In genomic region chr5:88907615-88908014, GRCm38 (mm10) we compare ENCODE assay signal across 23 mouse cellular contexts. TPM values are rescaled to one million over a fixed set of nuclear protein-coding genes. Genes with fewer than 3 reads are reported as not detected.
A peak's percentile ranks its signal among the peaks of the same experiment; 100 is the strongest.
DNase-seq lines count a peak whose midpoint lies in the region; ATAC-seq and TF ChIP-seq lines count a peak whose summit lies in the region.
"Had no signal": no experiment of that assay in that cellular context is flagged by ENCODE, and none has a peak within 500 bp of the region (broad histone marks: within the 10 kb centered on the region; RNA-seq: fewer than 3 reads in every experiment).

No protein-coding gene starts in this region.

- H3K4me3 ChIP-seq in hindbrain, postnatal 0 days (ENCODE audit: low read length) = no peak overlapping the region
- no peak overlapping the region for H3K4me3 ChIP-seq in hindbrain, embryonic 11.5 days (ENCODE audit: low read depth, low read length)
- H3K4me3 ChIP-seq in liver, embryonic 14.5 days (ENCODE audit: insufficient read depth in 1 of 2, low read depth in 2 of 2, low read length in 2 of 2) = no peak overlapping the region
- no peak overlapping the region for H3K4me3 ChIP-seq in liver, embryonic 12.5 days
- no peak overlapping the region for H3K4me3 ChIP-seq in E14TG2a.4 (replicated peaks; ENCODE audit: low read length)
- H3K4me3 ChIP-seq: embryonic facial prominence, embryonic 10.5 days; forebrain, embryonic 12.5 days; lung, embryonic 15.5 days; midbrain, embryonic 12.5 days; neural tube, embryonic 13.5 days had no signal

- H3K27me3 ChIP-seq in hindbrain, postnatal 0 days (ENCODE audit: insufficient read depth, low read length) = no peaks in the 10 kb centered on the region
- H3K27me3 ChIP-seq in hindbrain, embryonic 11.5 days (ENCODE audit: control insufficient read depth, insufficient read depth, low read length) = no peaks in the 10 kb centered on the region
- no peaks in the 10 kb centered on the region for H3K27me3 ChIP-seq in liver, embryonic 14.5 days (ENCODE audit: control insufficient read depth, insufficient read depth, low read length)
- no peaks in the 10 kb centered on the region for H3K27me3 ChIP-seq in liver, embryonic 12.5 days (replicated peaks)
- no peaks in the 10 kb centered on the region for H3K27me3 ChIP-seq in E14TG2a.4 (ENCODE audit: insufficient read depth, low read length)
- H3K27me3 ChIP-seq: forebrain, embryonic 12.5 days; lung, embryonic 15.5 days; midbrain, embryonic 12.5 days; neural tube, embryonic 13.5 days had no signal

- H3K9ac ChIP-seq in hindbrain, postnatal 0 days (replicated peaks; ENCODE audit: low read length) = no peak overlapping the region
- no peak overlapping the region for H3K9ac ChIP-seq in hindbrain, embryonic 11.5 days (ENCODE audit: low read depth, low read length)
- no peak overlapping the region for H3K9ac ChIP-seq in liver, embryonic 14.5 days (replicated peaks)
- H3K9ac ChIP-seq in liver, embryonic 12.5 days = no peak overlapping the region
- H3K9ac ChIP-seq: forebrain, embryonic 12.5 days; lung, embryonic 15.5 days; midbrain, embryonic 12.5 days; neural tube, embryonic 13.5 days had no signal

- 92% methylated on average over 3 of the region's 3 CpGs for WGBS in hindbrain, postnatal 0 days
- 96% methylated on average over 3 of the region's 3 CpGs for WGBS in hindbrain, embryonic 11.5 days
- WGBS in liver, embryonic 14.5 days (ENCODE audit: insufficient replicate concordance) = 74% methylated on average over 3 of the region's 3 CpGs
- 78% methylated on average over 3 of the region's 3 CpGs for WGBS in liver, embryonic 12.5 days (ENCODE audit: insufficient replicate concordance)

- no peak overlapping the region for H3K27ac ChIP-seq in hindbrain, postnatal 0 days
- no peak overlapping the region for H3K27ac ChIP-seq in hindbrain, embryonic 11.5 days (ENCODE audit: low read depth, low read length)
- H3K27ac ChIP-seq in liver, embryonic 14.5 days = no peak overlapping the region
- H3K27ac ChIP-seq in liver, embryonic 12.5 days = no peak overlapping the region
- H3K27ac ChIP-seq: embryonic facial prominence, embryonic 10.5 days; forebrain, embryonic 12.5 days; lung, embryonic 15.5 days; macrophage; midbrain, embryonic 12.5 days; neural tube, embryonic 13.5 days had no signal

- no peaks in the 10 kb centered on the region for H3K4me1 ChIP-seq in hindbrain, postnatal 0 days (ENCODE audit: insufficient read depth, low read length)
- H3K4me1 ChIP-seq in hindbrain, embryonic 11.5 days (replicated peaks; ENCODE audit: control insufficient read depth, insufficient read depth, low read length) = no peaks in the 10 kb centered on the region
- no peaks in the 10 kb centered on the region for H3K4me1 ChIP-seq in liver, embryonic 14.5 days (replicated peaks; ENCODE audit: control insufficient read depth in 2 of 2, insufficient read depth in 2 of 2, low read length in 1 of 2)
- no peaks in the 10 kb centered on the region for H3K4me1 ChIP-seq in liver, embryonic 12.5 days
- no peaks in the 10 kb centered on the region for H3K4me1 ChIP-seq in E14TG2a.4 (replicated peaks; ENCODE audit: low read depth, low read length)
- H3K4me1 ChIP-seq: forebrain, embryonic 12.5 days; lung, embryonic 15.5 days; midbrain, embryonic 12.5 days; neural tube, embryonic 13.5 days had no signal

- DNase-seq in hindbrain, postnatal 0 days (ENCODE audit: low spot score) = no peak
- no peak for DNase-seq in hindbrain, embryonic 11.5 days (ENCODE audit: low spot score)
- no peak for DNase-seq in liver, embryonic 14.5 days (ENCODE audit: low read depth in 3 of 3, low spot score in 3 of 3)
- DNase-seq in R1 (ENCODE audit: low read depth, low spot score) = peak; percentile 39
- DNase-seq in layer of hippocampus, postnatal 10 days (ENCODE audit: low spot score in 2 of 2) = no peak
- DNase-seq: adrenal gland, adult 2 months; B cell, adult 2 months; cerebellum, adult 8-10 months; gastrocnemius, postnatal 25 days; kidney, adult 8-10 months; kidney, postnatal 4 days; right cerebral cortex, adult 18-20 months had no signal

- H3K36me3 ChIP-seq in hindbrain, postnatal 0 days (ENCODE audit: insufficient read depth, low read length) = no peaks in the 10 kb centered on the region
- no peaks in the 10 kb centered on the region for H3K36me3 ChIP-seq in hindbrain, embryonic 11.5 days (ENCODE audit: control insufficient read depth, insufficient read depth, low read length)
- no peaks in the 10 kb centered on the region for H3K36me3 ChIP-seq in liver, embryonic 14.5 days (replicated peaks; ENCODE audit: control insufficient read depth, insufficient read depth, low read depth)
- H3K36me3 ChIP-seq in liver, embryonic 12.5 days = no peaks in the 10 kb centered on the region
- no peaks in the 10 kb centered on the region for H3K36me3 ChIP-seq in E14TG2a.4 (ENCODE audit: insufficient read depth, low read length)
- H3K36me3 ChIP-seq: embryonic facial prominence, embryonic 10.5 days; forebrain, embryonic 12.5 days; G1E; lung, embryonic 15.5 days; midbrain, embryonic 12.5 days; neural tube, embryonic 13.5 days had no signal

- TF ChIP-seq CTCF in hindbrain, postnatal 0 days (IDR thresholded peaks at IDR 0.05; ENCODE audit: low read depth) = peak; percentile 28; the same call in 1 of the 2 replicates
- peak; percentile 36; the same call in 1 of the 2 replicates for TF ChIP-seq CTCF in liver, embryonic 14.5 days (IDR thresholded peaks at IDR 0.05; ENCODE audit: low read depth)
- TF ChIP-seq CTCF in E14TG2a.4 (conservative IDR thresholded peaks at IDR 0.05; ENCODE audit: low read length) = peak; percentile 71

- no peaks in the 10 kb centered on the region for H3K9me3 ChIP-seq in hindbrain, postnatal 0 days (ENCODE audit: low read length)
- H3K9me3 ChIP-seq in hindbrain, embryonic 11.5 days (ENCODE audit: control insufficient read depth, low read length) = no peaks in the 10 kb centered on the region
- H3K9me3 ChIP-seq in liver, embryonic 14.5 days (ENCODE audit: control insufficient read depth, low read length) = no peaks in the 10 kb centered on the region
- H3K9me3 ChIP-seq in liver, embryonic 12.5 days (replicated peaks) = no peaks in the 10 kb centered on the region
- no peaks in the 10 kb centered on the region for H3K9me3 ChIP-seq in E14TG2a.4 (ENCODE audit: low read length)
- H3K9me3 ChIP-seq: embryonic facial prominence, embryonic 10.5 days; forebrain, embryonic 12.5 days; lung, embryonic 15.5 days; midbrain, embryonic 12.5 days; neural tube, embryonic 13.5 days had no signal

- ATAC-seq in hindbrain, postnatal 0 days = no peak
- ATAC-seq in hindbrain, embryonic 11.5 days (ENCODE audit: low FRiP score) = no peak
- no peak for ATAC-seq in liver, embryonic 14.5 days (ENCODE audit: insufficient read depth)
- no peak for ATAC-seq in liver, embryonic 12.5 days
- no peak for ATAC-seq in megakaryocyte, adult 5-6 weeks (ENCODE audit: poor library complexity, severe bottlenecking)

- H3K4me2 ChIP-seq in hindbrain, postnatal 0 days (ENCODE audit: low read depth, low read length) = no peak overlapping the region
- H3K4me2 ChIP-seq in hindbrain, embryonic 11.5 days (replicated peaks; ENCODE audit: low read depth, low read length) = no peak overlapping the region
- no peak overlapping the region for H3K4me2 ChIP-seq in liver, embryonic 14.5 days (ENCODE audit: low read depth)
- H3K4me2 ChIP-seq in liver, embryonic 12.5 days = no peak overlapping the region
- H3K4me2 ChIP-seq: forebrain, embryonic 12.5 days; lung, embryonic 15.5 days; midbrain, embryonic 12.5 days; neural tube, embryonic 13.5 days had no signal

- no peak for TF ChIP-seq EP300 in liver, embryonic 14.5 days (IDR thresholded peaks at IDR 0.05; ENCODE audit: low read depth)

RNA-seq across cellular contexts. Expression of gene Slc4a4, which starts 21.0 kb away (rescaled TPM):
- total RNA-seq in hindbrain, postnatal 0 days (2014; rRNA removed) = 68.8 and 73.0 TPM in 2 replicates
- polyA plus RNA-seq in hindbrain, postnatal 0 days (2015; fragmentation: Nextera tagmentation; extraction: Ambion mirVana) = 30.6 and 31.1 TPM in 2 replicates
- polyA plus RNA-seq in hindbrain, embryonic 11.5 days (2014; fragmentation: Nextera tagmentation; extraction: Ambion mirVana) = 1.6 and 2.6 TPM in 2 replicates
- polyA plus RNA-seq in liver, embryonic 14.5 days (2012; rRNA removed) = 0.44 and 0.57 TPM in 2 replicates
- polyA plus RNA-seq in liver, embryonic 14.5 days (2014; fragmentation: Nextera tagmentation; extraction: Ambion mirVana) = 0.50 and 0.61 TPM in 2 replicates
- 1.4 and 1.6 TPM in 2 replicates for polyA plus RNA-seq in liver, embryonic 12.5 days (2016; fragmentation: Nextera tagmentation; extraction: Ambion mirVana)
- 100 to 1,000 TPM; 123 to 128 TPM for total RNA-seq in layer of hippocampus, postnatal 10 days (2021)
- total RNA-seq in megakaryocyte, adult 5-6 weeks (2015) = not detected in 2 replicates
- not detected in 2 replicates for total RNA-seq in megakaryocyte, adult 5-6 weeks (2017)
- total RNA-seq: common myeloid progenitor, adult 5-6 weeks had no signal
- polyA plus RNA-seq: G1E, macrophage had no signal
